Mouse (Mus musculus): Measurements from ENCODE around the gene Setx.

GRCm38 (mm10) chr2:29179810-29180209 is 55.8 kb downstream of the Setx start:
- TF ChIP-seq CTCF (IDR thresholded peaks at IDR 0.05): no peak
- TF ChIP-seq EP300 (IDR thresholded peaks at IDR 0.05): no peak
